Mouse (Mus musculus): ENCODE measurements around the gene Znrf3. TPM values are rescaled to one million over a fixed set of nuclear protein-coding genes. Genes with fewer than 3 reads are reported as not detected.
A peak's percentile ranks its signal among the peaks of the same experiment; 100 is the strongest.

Znrf3 gene
- total RNA-seq, 2 experiments from 2014 or later, result 21.4 to 22.6 TPM

DNA sequence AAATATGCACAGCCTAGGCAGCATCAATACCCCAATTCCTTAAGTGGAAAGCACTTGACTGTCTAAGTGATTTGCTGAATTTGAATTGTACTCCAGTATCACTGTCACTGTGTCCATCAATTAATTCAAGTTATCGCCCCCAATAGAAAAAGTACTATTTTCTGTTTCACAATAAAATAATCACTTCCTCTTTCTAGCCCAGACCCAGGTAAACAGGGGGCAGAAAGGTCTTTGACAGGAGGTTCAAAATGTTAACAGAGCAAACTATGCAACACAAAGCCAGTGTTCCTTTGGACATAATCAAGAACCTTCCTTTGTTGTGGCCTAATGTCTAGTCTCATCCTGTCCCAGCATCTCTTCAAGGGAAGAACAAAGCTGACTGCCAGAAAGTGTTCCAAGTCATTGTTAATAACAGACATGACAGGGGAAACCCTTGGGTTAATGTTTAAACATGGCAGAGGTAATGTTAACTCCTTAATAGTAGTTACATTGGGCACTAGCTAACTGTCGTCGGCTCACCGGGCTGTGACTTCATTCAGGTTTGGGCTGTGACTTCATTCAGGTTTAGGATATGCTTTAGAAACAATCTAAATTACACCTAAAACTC, 42.4 kb downstream of the Znrf3 start:
- DNase-seq (ENCODE audit: low spot score in 2 of 2), result no peak

DNA sequence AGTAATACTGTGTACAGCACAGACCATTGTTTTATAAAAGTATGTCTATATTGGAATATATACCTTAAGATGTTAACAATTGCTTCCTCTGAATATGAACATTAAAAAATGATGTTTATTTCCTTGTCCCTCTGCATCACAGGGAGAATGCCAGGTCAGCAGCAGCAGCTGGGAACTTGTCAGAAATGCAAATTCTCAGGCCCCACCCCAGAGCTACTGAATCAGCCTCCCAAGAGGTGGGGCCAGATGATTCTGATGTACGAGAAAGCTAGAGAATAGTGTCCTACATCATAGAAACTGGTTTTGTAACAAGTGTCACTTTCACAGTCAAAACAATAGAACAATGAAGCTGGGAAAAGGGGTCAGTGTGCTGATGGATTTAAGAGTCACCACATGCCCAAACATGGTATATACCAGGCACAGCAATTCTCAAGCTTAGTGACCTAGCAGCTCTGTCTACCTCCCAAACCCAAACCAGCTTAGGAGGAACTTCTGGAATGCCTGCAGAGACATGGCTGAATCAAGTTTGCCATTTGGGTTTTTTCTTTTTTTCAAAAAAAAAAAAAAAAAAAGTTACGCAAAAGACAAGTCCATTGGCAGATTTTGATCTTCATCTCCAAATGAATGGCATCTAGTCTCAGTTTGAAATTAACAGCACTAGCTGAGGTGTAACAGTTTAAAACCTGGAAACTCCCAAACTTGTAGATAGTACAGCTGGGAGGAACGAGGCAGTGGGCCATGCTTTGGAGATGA, 46.2 kb downstream of the Znrf3 start:
- DNase-seq (ENCODE audit: low spot score in 2 of 2), result no peak

DNA sequence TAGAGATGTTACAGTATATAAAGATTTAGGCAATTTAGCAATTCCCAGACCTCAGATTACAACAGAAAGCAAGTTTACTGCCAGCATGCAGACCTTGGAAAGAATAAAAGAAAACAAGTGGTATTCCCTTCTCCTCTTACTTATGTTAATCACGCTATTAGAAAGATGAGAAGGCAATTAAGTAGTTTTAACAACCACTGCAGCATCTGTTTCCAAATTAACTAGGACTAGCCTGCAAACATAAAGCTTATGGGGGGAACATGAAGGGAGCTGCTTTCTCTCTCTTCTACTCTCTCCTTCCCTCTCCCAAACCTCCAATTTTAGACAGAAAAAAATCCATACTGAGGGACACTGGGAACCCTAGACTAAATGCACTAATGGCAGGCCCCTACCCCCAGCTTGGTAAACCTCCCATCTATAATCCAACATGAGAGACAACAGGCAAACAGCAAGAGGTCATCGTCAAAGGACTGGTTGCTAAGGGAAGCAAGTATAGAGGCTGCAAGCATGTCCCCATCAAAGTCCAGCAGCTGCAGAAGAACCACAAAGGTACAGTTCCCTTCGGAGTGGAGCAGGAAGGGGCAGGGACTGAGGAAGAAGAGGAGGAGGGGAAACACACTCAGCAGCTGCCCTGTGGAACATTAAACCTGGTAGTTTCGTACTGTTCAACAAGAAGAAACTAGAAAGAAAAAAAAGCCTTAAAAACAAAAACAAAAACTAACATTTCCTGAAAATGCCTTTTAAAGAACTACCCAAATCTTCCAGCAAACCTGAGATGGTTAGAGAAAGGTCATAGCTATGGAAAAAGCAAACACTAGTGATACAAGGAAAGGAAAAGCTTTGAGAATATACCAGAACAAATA, 53.4 kb downstream of the Znrf3 start:
- no peak for DNase-seq (ENCODE audit: low spot score in 2 of 2)

DNA sequence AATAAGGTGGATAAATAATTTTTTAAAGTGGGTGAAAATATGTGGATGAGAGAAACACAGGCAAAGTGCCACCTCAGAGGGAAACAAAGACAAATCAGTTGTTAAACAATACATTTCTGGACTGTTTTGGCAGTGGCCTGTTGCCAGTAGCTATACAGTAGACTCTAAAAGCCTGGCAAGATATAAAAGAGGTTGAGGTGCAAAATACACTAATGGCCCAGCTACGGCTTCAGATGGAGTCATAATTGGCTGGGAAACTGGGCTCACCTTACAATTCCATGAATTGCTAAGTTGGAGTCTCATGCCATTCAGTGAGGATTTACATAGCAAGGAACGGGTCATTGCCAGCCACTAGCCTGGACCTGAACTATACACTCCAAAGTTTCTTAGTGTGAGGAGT, 62.0 kb downstream of the Znrf3 start:
- no peak for DNase-seq (ENCODE audit: low spot score in 2 of 2)

DNA sequence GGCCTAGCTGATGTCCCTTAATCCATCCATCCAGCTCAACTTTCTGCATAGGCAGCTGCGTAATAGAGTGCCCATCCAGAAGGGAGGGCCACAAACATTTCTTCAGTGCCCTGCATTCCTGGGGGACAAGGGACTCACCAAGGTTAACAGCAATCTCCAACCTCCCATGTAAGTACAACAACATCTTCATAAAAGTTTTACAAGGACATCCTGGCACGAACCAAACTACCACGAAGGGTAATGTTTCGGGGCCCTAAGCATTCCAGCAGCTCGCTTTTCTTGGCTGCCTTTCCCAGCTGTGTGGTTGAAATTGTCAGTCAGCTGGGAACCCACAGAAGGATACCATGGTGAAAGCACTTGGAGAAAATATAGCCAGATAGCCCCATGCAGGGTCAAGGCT, 63.4 kb downstream of the Znrf3 start:
- DNase-seq (ENCODE audit: low spot score in 2 of 2), result peak in 1 of 2 experiments; percentile 13

DNA sequence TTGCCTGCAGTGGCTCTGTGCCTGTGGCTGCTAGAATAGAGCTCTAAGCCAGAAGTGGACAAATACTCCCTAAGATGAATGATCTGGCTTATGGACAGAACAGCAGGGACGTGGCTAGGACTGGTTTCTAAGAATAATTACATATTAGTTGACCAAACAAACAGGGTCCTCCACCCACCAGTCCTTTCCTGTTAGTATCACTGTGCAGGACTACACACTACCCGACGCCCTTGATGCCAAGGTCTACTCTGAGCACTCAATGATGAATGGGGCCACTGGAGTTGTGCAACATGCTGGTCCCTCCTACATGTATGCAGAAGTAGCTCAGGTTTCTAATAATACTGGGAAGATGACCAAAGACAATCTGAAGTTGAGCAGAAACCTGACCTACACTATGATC, 64.4 kb downstream of the Znrf3 start:
- DNase-seq (ENCODE audit: low spot score in 2 of 2), result no peak

DNA sequence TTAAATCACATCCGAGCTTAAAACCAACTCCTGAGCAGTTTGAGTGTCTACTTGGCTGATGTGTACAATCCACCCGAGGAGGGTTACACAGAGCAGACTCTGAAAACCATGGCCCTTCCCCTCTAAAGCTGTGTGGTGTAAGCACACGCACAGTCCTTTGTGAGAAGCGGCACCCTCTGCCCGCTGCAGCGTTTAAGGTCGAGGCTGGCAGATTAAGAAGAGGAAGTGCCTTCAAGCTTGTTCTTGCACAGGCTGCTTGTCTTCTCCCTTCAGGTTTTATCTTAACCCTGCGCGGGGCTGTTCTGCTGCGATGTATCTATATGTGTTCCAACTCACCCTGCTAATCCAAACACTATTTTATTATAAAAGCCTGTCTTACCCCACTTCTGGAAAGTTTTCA, 75.5 kb downstream of the Znrf3 start:
- DNase-seq (ENCODE audit: low spot score in 2 of 2), result no peak

DNA sequence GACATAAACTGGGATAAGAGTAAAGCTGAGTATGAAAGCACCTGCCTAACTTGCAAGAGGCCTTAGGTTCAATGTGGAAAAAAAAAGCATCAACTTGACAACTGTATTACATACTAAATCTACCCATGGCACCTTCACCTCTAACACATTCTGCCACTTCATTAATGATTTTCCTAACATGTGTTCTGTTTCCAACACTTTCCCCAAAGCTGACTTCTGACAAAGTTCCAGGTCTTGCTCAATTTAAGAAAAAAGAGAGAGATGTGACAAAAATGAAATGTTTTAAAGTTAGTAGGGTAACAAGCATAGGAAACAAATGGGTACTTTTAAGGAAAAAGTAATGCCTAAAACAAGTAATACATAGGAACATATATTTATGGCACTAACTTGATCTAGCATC, 76.2 kb downstream of the Znrf3 start:
- no peak for DNase-seq (ENCODE audit: low spot score in 2 of 2)

DNA sequence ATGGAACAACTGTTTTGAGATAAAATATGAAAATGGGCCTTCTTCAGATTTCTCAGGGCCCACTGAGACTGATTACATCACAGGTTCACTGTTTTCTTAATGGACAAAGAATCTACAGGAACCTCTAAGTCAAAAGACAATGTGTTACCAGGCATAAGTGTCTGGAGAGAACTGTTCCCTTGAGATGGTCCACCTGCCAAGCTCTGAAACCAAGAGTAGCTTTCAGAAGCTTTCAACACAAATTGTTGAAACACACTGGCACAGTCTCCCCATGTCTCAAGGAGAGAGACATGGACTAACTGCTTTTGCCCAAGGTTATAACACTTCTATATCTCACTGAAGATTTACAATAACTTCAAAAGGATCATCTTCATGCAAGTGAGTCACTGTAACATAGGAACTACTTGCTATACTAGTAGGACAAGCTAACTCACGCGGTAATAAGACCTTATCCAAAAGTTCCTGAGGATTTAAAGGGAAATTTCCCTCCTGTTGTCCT, 89.3 kb downstream of the Znrf3 start:
- DNase-seq (ENCODE audit: low spot score in 2 of 2), result no peak

DNA sequence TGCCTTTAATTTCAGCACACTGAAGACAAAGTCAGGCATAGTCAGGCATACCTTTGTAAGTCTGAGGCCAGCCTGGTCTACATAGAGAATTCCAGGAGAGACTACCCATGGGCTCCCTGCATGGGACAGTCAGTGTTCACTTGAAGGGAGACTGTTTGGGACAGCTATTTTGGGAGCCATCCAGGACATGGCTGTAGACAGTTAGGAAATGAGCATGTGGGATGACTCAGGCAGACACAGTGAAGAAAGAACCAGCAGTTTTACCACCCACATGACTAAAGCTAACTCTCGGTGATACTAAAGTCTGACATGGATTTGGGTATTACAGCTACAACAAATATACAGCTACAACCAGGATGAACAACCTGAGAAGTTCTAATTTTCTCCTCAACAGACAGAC, 89.9 kb downstream of the Znrf3 start:
- DNase-seq (ENCODE audit: low spot score in 2 of 2), result no peak

DNA sequence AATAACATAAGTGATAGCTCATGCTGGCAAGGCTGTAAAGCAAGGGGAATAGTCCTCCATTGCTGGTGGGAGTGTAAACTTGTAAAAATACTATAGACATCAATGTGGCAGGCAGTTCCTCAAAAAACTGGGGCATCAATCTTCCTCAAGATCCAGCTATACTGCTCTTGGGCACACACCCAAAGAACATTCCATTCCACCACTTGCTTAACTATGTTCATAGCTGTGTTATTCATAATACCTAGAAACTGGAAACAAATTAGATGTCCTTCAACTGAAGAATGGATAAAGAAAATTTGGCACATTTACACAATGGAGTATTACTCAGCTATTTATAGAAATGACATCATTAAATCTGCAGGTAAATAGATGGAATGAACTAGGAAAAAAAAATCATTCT, 91.6 kb downstream of the Znrf3 start:
- no peak for DNase-seq (ENCODE audit: low spot score in 2 of 2)

DNA sequence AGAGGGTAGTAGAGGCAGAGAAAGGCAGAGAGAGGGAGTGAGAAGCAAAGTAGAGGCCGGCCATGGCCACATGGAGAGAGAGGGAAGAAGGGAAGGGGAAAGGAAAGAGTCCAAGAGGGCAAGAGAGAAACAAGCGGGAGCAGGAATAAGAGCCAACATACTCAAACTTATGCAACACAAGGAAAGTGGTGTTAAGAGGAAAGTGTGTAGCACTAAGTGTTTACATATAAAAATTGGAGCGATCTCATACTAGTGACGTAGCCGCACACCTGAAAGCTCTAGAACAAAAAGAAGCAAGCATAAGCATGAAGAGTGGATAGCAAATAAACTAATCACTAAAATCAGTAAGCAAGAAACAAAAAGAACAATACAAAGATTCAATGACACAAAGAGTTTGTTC, 95.2 kb downstream of the Znrf3 start:
- no peak for DNase-seq (ENCODE audit: low spot score in 2 of 2)

DNA sequence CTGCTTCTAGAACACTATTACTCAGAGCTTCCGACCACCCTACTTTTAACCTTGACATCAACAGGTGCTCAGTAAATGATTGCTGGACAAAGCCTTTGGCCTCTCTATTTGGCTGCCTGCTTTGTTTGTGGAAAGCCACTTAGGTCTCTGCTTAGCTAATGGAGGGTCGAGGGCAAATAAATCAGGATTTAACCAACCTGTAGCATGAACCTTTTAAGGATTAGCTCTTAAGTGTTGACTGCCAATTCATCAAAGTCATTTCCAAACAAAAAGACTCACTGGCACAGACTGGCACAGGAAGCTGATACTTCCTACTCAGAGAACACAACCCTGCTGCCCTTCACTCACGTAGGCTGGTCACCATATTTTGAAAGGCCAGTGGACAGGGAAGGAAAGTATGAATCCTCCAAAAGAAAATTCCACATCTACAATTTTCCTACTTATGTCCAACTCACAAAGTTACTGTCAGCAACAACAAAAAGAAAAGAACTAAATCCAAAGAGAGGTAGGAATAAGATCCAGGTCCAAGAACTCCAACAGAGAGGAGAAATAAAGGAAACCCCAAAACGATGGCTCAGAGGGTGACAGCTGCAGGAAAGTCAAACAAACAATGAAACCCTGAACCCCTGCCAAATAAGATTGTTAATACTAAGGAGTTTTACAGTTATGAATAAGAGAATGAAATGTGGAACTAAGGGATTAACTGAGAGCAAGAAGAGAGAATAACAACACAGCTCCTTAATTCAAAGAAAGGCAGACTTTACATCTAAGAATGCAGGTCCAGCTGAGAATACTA, 97.6 kb downstream of the Znrf3 start:
- no peak for DNase-seq (ENCODE audit: low spot score in 2 of 2)

DNA sequence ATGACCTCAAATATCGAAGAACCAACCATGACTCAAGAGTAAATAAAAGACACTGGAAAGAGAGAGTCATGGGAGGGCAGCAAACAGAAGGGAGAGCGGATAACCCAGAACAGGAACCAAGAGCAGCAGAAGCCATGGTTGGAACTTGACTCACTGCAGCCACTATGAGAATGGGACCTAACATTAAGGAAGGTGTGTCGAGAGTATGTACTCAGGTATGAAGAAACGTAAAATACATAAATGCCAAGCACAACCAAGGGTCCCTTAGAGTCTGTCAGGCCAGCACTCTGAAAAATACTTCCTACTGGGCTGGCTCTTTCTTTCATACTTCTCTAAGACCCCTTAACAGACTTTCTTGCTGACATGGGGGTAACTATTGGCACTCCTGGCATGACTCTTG, 100.9 kb downstream of the Znrf3 start:
- no peak for DNase-seq (ENCODE audit: low spot score in 2 of 2)

DNA sequence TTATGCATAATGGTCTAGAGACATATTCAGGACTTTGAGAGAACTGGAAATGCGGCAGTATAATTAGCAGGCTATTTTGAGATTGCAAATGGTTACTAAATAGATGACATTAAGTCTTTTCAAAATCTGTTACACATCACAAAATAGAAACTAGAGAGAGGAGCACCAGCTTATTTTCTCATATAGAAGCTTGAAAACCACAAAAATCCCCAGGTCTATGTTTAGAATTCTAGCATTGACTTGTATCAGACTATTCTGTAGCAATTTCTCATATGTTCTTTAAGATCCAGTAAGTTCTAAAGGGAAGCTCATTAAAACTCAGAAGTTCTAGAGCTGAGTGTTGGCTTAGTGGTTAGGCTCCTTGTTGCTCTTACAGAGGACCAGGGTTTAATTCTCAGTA, 104.9 kb downstream of the Znrf3 start:
- DNase-seq (ENCODE audit: low spot score in 2 of 2), result no peak

DNA sequence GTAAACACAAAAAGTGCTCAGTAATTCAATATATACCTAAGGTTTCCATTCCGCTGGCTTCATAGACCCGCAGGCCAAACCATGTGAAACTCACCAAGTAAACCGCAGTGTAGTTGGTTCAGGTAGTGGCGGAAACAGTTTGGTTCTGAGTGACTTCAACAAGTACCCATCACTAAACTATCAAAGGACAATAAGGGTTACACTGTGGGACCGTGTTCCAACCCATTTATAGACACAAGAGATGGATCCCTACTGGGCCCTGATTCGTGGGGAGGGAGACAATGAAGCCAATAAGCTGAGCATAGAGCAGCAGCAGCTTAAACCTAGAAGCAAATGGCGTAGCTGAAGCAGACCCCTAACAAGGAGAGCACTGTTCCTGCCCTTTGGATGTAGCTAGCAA, 107.8 kb downstream of the Znrf3 start:
- no peak for DNase-seq (ENCODE audit: low spot score in 2 of 2)

DNA sequence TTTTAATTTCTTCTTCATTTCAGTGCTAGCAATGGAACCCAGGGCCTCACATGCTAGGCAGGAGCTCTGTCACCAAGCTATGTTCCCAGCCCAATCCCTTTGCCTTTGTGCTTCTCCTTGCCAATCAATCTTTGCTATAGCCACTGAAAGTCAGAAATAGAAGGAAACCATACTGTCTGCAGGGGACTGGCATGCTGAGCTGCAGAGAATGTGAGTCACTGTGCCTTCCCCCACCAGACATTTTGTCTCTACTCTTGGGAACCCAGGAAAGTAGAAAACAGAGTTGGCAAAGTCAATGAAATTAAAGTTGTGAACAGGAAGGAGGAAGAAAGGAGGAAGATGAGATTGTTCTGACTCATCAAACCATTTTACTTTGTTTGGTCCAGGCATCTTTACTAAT, 108.4 kb downstream of the Znrf3 start:
- DNase-seq (ENCODE audit: low spot score in 2 of 2), result no peak

DNA sequence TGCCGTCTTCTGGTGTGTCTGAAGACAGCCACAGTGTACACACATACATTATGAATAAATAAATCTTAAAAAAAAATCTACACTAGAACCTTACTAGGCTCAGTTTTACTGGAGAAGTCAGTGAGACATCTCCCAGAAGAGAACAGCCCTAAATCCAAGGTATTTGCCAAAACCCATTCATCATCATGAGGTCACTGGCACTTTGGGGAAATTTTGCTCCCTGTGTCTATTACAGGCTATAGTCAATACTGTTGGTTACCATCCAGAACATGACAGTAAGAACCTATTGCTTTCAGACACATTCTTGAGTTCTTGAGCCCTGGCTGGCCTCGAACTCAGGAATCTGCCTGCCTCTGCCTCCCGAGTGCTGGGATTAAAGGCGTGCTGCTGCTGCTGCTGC, 113.8 kb downstream of the Znrf3 start:
- DNase-seq (ENCODE audit: low spot score in 2 of 2), result no peak

DNA sequence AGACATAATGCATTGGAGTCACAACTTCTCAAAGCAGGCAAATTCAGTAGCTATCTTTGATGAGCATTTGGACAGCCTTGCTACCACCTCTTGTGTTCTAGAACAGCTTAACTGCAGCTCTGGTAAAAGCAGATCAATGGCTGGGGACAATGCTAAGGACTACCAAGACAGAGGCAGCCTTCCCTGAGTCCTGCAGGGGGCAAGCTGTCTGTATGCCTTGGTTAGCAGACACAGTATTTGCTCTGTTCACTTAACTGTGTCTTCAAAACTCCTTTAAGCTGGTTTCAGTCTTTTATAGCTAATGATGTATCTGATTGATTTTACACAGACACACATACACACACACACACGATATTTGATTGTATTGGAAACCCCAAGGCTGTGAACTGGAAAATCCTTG, 117.0 kb downstream of the Znrf3 start:
- DNase-seq (ENCODE audit: low spot score in 2 of 2), result no peak

DNA sequence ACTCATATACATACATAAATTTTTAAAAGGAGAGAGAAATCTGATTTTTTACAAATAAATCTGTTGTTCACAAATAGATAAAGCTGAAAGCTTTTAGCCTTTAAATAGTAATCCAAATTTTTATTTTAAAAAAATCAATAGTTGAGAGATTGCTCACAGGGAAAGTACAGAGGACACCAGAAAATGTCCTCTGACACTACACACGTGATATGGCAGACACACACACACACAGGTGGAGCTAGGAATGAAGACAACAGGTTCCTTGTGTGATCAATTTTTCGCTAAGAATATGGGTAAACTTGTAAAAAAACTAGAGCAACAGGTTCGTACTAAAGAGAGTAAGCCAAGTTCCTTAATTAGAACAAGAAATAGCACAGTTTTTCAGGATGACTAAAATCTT, 118.4 kb downstream of the Znrf3 start:
- DNase-seq (ENCODE audit: low spot score in 2 of 2), result no peak

DNA sequence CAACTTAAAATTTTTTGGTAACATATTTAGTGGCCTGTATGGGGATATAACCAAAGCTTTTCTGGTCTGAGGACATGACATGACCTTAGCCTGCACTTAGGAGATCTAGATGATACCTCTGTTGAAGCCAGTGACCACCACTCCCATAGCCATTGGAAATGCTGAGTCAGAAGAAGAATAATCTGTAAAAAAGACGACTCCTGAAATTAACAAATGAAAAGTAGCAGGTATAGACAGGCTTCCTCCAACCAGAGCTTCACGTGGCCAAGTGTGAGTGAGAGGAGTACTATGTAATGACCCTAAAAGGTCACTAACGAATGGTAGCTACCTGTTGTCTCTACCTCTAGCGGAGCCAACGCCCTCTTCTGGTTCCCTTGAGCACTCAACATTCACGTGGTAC, 119.4 kb downstream of the Znrf3 start:
- DNase-seq (ENCODE audit: low spot score in 2 of 2), result no peak
